Mouse (Mus musculus) myocyte (in vitro differentiated cells): Measurements from ENCODE around the gene 1700008O03Rik. TPM values are rescaled to one million over a fixed set of nuclear protein-coding genes. Genes with fewer than 3 reads are reported as not detected.

Experiments
- H3K27me3 ChIP-seq: one replicate; pipeline ENCODE4 v1.6.1; 2011; ENCODE audit not compliant: control insufficient read depth, insufficient read depth, insufficient read length
- H3K36me3 ChIP-seq: one replicate; pipeline ENCODE4 v1.6.1; 2011; ENCODE audit not compliant: control insufficient read depth, insufficient read depth
- H3K4me2 ChIP-seq: one replicate; pipeline ENCODE4 v1.6.1; 2011; ENCODE audit warnings: low read depth, control low read depth
- H3K4me3 ChIP-seq: one replicate; pipeline ENCODE4 v1.5.1; 2011; ENCODE audit warnings: mild to moderate bottlenecking, control low read depth, moderate library complexity
- H3K79me2 ChIP-seq: one replicate; pipeline ENCODE4 v1.6.1; 2011; ENCODE audit not compliant: control insufficient read depth, insufficient read depth
- H3ac ChIP-seq: one replicate; pipeline ENCODE4 v1.6.1; 2011; ENCODE audit not compliant: control insufficient read depth, insufficient read length
- CEBPB ChIP-seq: IDR thresholded peaks from 2 replicates; pipeline ENCODE4 v1.6.1; 2011; ENCODE audit warnings: mild to moderate bottlenecking, moderate library complexity; ENCODE audit not compliant: poor library complexity, insufficient read depth, severe bottlenecking
- E2F4 ChIP-seq: IDR thresholded peaks from one replicate; pipeline ENCODE4 v1.6.1; 2011; ENCODE audit warnings: mild to moderate bottlenecking, control low read depth, moderate library complexity; ENCODE audit not compliant: insufficient read depth
- MAX ChIP-seq: IDR thresholded peaks from one replicate; pipeline ENCODE4 v1.6.1; 2011; ENCODE audit warnings: low read depth, mild to moderate bottlenecking, control low read depth
- MYOD1 ChIP-seq, 3 experiments: IDR thresholded peaks; one replicate each; pipeline ENCODE4 v1.6.1; 2011; ENCODE audit warnings: control low read depth in 2 of 3, low read depth in 2 of 3, mild to moderate bottlenecking in 2 of 3, moderate library complexity in 1 of 3; ENCODE audit not compliant: insufficient read length in 2 of 3, control insufficient read depth in 1 of 3
- MYOG ChIP-seq, 3 experiments: IDR thresholded peaks; one replicate each; pipeline ENCODE4 v1.6.1; 2011; ENCODE audit warnings: control low read depth in 2 of 3, low read depth in 2 of 3, mild to moderate bottlenecking in 2 of 3; ENCODE audit not compliant: insufficient read length in 2 of 3, control insufficient read depth in 1 of 3, insufficient read depth in 1 of 3
- POLR2A ChIP-seq: IDR thresholded peaks from one replicate; pipeline ENCODE4 v1.6.1; 2011; ENCODE audit warnings: low read depth, mild to moderate bottlenecking, control low read depth, moderate library complexity; ENCODE audit not compliant: insufficient read length
- POLR2AphosphoS2 ChIP-seq: IDR thresholded peaks from one replicate; pipeline ENCODE4 v1.6.1; 2011; ENCODE audit warnings: low read depth, control low read depth; ENCODE audit not compliant: insufficient read length
- REST ChIP-seq: IDR thresholded peaks from one replicate; pipeline ENCODE4 v1.6.1; 2011; ENCODE audit warnings: mild to moderate bottlenecking, control low read depth, moderate library complexity; ENCODE audit not compliant: insufficient read depth, insufficient read length
- SRF ChIP-seq: IDR thresholded peaks from one replicate; pipeline ENCODE4 v1.6.1; 2011; ENCODE audit warnings: low read depth; ENCODE audit not compliant: control insufficient read depth, insufficient read length
- TCF12 ChIP-seq: IDR thresholded peaks from one replicate; pipeline ENCODE4 v1.6.1; 2011; ENCODE audit warnings: mild to moderate bottlenecking, control low read depth; ENCODE audit not compliant: poor library complexity, insufficient read depth, severe bottlenecking
- TCF3 ChIP-seq: IDR thresholded peaks from one replicate; pipeline ENCODE4 v1.6.1; 2011; ENCODE audit warnings: low read depth, control low read depth; ENCODE audit not compliant: insufficient read length
- USF1 ChIP-seq: IDR thresholded peaks from one replicate; pipeline ENCODE4 v1.6.1; 2011; ENCODE audit warnings: low read depth, mild to moderate bottlenecking, control low read depth, moderate library complexity
- polyA plus RNA-seq: library from polyadenylated mRNA; unstranded; fragments of >200 nt; fragmentation: generic; extraction: Trizol; gene quantifications from one replicate; pipeline ENCODE4 v1.2.1, GENCODE M21; 2012; ENCODE audit warnings: missing spikeins

The 1700008O03Rik gene
- polyA plus RNA-seq, 1 experiment: not detected

GRCm38 (mm10) chr7:44392341-44392740, 6.7 kb upstream of the 1700008O03Rik start:
- Histone ChIP-seq H3K79me2 (no peaks in the 10 kb centered on the region), H3K36me3 (no peaks in the 10 kb centered on the region), H3ac (no peak overlapping the region), H3K4me3 (no peak overlapping the region), H3K4me2 (no peak overlapping the region), H3K27me3 (peaks cover 84% of the 10 kb centered on the region)
- TF ChIP-seq USF1: no peak
- TF ChIP-seq E2F4: no peak
- TF ChIP-seq TCF3: no peak
- no peak for TF ChIP-seq POLR2A
- TF ChIP-seq MYOG (IDR thresholded peaks at IDR 0.05; ENCODE audit: control insufficient read depth in 1 of 3, insufficient read depth in 1 of 3, insufficient read length in 2 of 3, low read depth in 2 of 3): no peak
- TF ChIP-seq MYOD1 (IDR thresholded peaks at IDR 0.05; ENCODE audit: control insufficient read depth in 1 of 3, insufficient read length in 2 of 3, low read depth in 2 of 3): no peak
- TF ChIP-seq SRF: no peak
- TF ChIP-seq CEBPB: no peak
- TF ChIP-seq POLR2AphosphoS2: no peak
- TF ChIP-seq REST: no peak
- no peak for TF ChIP-seq TCF12
- no peak for TF ChIP-seq MAX

- no peak for TF ChIP-seq POLR2A
- no peak for TF ChIP-seq MYOD1 (IDR thresholded peaks at IDR 0.05; ENCODE audit: control insufficient read depth in 1 of 3, insufficient read length in 2 of 3, low read depth in 2 of 3)
- TF ChIP-seq USF1: no peak
- TF ChIP-seq CEBPB: no peak
- TF ChIP-seq SRF: no peak
- TF ChIP-seq E2F4: no peak
- TF ChIP-seq POLR2AphosphoS2: no peak
- TF ChIP-seq TCF12: no peak
- TF ChIP-seq MYOG (IDR thresholded peaks at IDR 0.05; ENCODE audit: control insufficient read depth in 1 of 3, insufficient read depth in 1 of 3, insufficient read length in 2 of 3, low read depth in 2 of 3): no peak
- Histone ChIP-seq H3K79me2 (no peaks in the 10 kb centered on the region), H3K36me3 (no peaks in the 10 kb centered on the region), H3ac (no peak overlapping the region), H3K27me3 (peaks cover 85% of the 10 kb centered on the region), H3K4me3 (no peak overlapping the region), H3K4me2 (no peak overlapping the region)
Measured at GRCm38 (mm10) chr7:44391831-44392230, 6.2 kb upstream of the 1700008O03Rik start.

GRCm38 (mm10) chr7:44384716-44385059, 932 bp downstream of the 1700008O03Rik start:
- Histone ChIP-seq H3K4me3 (no peak overlapping the region), H3K27me3 (peaks cover 72% of the 10 kb centered on the region), H3K36me3 (no peaks in the 10 kb centered on the region), H3K79me2 (no peaks in the 10 kb centered on the region), H3K4me2 (no peak overlapping the region), H3ac (no peak overlapping the region)
- TF ChIP-seq MYOD1 (IDR thresholded peaks at IDR 0.05; ENCODE audit: control insufficient read depth in 1 of 3, insufficient read length in 2 of 3, low read depth in 2 of 3) (no peak), REST (no peak), MYOG (IDR thresholded peaks at IDR 0.05; ENCODE audit: control insufficient read depth in 1 of 3, insufficient read depth in 1 of 3, insufficient read length in 2 of 3, low read depth in 2 of 3) (no peak), E2F4 (no peak), SRF (no peak), TCF12 (no peak), TCF3 (no peak), USF1 (no peak), MAX (no peak), CEBPB (no peak), POLR2AphosphoS2 (no peak), POLR2A (no peak)

- no peak within 1 kb of the TSS for H3ac ChIP-seq
- no peaks in the 10 kb centered on the region for H3K79me2 ChIP-seq
- H3K4me2 ChIP-seq: no peak within 1 kb of the TSS
- H3K4me3 ChIP-seq: no peak within 1 kb of the TSS
- no peaks in the 10 kb centered on the region for H3K36me3 ChIP-seq
- H3K27me3 ChIP-seq: peaks cover 71% of the 10 kb centered on the region
- TF ChIP-seq POLR2A (no peak), CEBPB (no peak), REST (no peak), TCF3 (no peak), MYOD1 (IDR thresholded peaks at IDR 0.05; ENCODE audit: control insufficient read depth in 1 of 3, insufficient read length in 2 of 3, low read depth in 2 of 3) (no peak), SRF (no peak), TCF12 (no peak), USF1 (no peak), MYOG (IDR thresholded peaks at IDR 0.05; ENCODE audit: control insufficient read depth in 1 of 3, insufficient read depth in 1 of 3, insufficient read length in 2 of 3, low read depth in 2 of 3) (no peak), POLR2AphosphoS2 (no peak), MAX (no peak), E2F4 (no peak)
Measured at GRCm38 (mm10) chr7:44383980-44384715, 1.5 kb downstream of the 1700008O03Rik start, which contains the start of gene Syt3. Gene Syt3 (plus strand): TSS chr7:44384102.
